12 mouse cellular contexts compared by ENCODE assay signal in genomic region chr4:97439288-97440029, GRCm38 (mm10).
DNase-seq lines count a peak whose midpoint lies in the region; ATAC-seq and TF ChIP-seq lines count a peak whose summit lies in the region.
"Had no signal": no experiment of that assay in that cellular context is flagged by ENCODE, and none has a peak within 500 bp of the region (broad histone marks: within the 10 kb centered on the region; RNA-seq: fewer than 3 reads in every experiment).

No protein-coding gene starts in this region.

- H3K9me3 ChIP-seq in forebrain, embryonic 14.5 days (replicated peaks; ENCODE audit: control insufficient read depth, low read length), result no peaks in the 10 kb centered on the region
- H3K9me3 ChIP-seq in forebrain, embryonic 10.5 days, result no peaks in the 10 kb centered on the region
- H3K9me3 ChIP-seq: midbrain, embryonic 12.5 days had no signal

- H3K9ac ChIP-seq in forebrain, embryonic 14.5 days (ENCODE audit: low read length), result no peak overlapping the region
- H3K9ac ChIP-seq: midbrain, embryonic 12.5 days had no signal

- H3K4me3 ChIP-seq in forebrain, embryonic 14.5 days (ENCODE audit: low read depth, low read length), result no peak overlapping the region
- no peak overlapping the region for H3K4me3 ChIP-seq in forebrain, embryonic 10.5 days
- no peak overlapping the region for H3K4me3 ChIP-seq in layer of hippocampus, adult 2 months
- H3K4me3 ChIP-seq: midbrain, embryonic 12.5 days had no signal

- H3K36me3 ChIP-seq in forebrain, embryonic 14.5 days (ENCODE audit: control insufficient read depth, insufficient read depth, low read length), result no peaks in the 10 kb centered on the region
- H3K36me3 ChIP-seq in forebrain, embryonic 10.5 days (replicated peaks), result no peaks in the 10 kb centered on the region
- H3K36me3 ChIP-seq: midbrain, embryonic 12.5 days had no signal

- peaks cover 6% of the 10 kb centered on the region for H3K4me1 ChIP-seq in forebrain, embryonic 14.5 days (ENCODE audit: control insufficient read depth, insufficient read depth, low read length)
- no peaks in the 10 kb centered on the region for H3K4me1 ChIP-seq in forebrain, embryonic 10.5 days
- H3K4me1 ChIP-seq: midbrain, embryonic 12.5 days had no signal

- no peaks in the 10 kb centered on the region for H3K27me3 ChIP-seq in forebrain, embryonic 14.5 days (replicated peaks; ENCODE audit: control insufficient read depth, insufficient read depth, low read length)
- no peaks in the 10 kb centered on the region for H3K27me3 ChIP-seq in forebrain, embryonic 10.5 days (ENCODE audit: poor library complexity, severe bottlenecking)
- H3K27me3 ChIP-seq: midbrain, embryonic 12.5 days had no signal

- peak; percentile 65 for DNase-seq in forebrain, embryonic 14.5 days (ENCODE audit: low spot score)
- no peak for DNase-seq in forebrain, embryonic 10.5 days (ENCODE audit: extremely low spot score, low spot score)
- DNase-seq in lung, postnatal 10 days, result peak; percentile 2
- no peak for DNase-seq in lung, postnatal 14 days
- peak; percentile 1 to 31 for DNase-seq in adrenal gland, postnatal 36 days
- DNase-seq in cerebellum, postnatal 36 days, result peak; percentile 39 to 45
- no peak for DNase-seq in layer of hippocampus, adult 2 months (ENCODE audit: low spot score in 2 of 2)
- DNase-seq: B cell, adult 2 months; right cerebral cortex, postnatal 25 days had no signal

- H3K27ac ChIP-seq in forebrain, embryonic 14.5 days (ENCODE audit: low read depth, low read length), result no peak overlapping the region
- H3K27ac ChIP-seq in forebrain, embryonic 10.5 days, result no peak overlapping the region
- no peak overlapping the region for H3K27ac ChIP-seq in layer of hippocampus, adult 2 months
- H3K27ac ChIP-seq: kidney, postnatal 0 days; midbrain, embryonic 12.5 days had no signal

- no peak for TF ChIP-seq CTCF in layer of hippocampus, adult 2 months (conservative IDR thresholded peaks at IDR 0.05)

- H3K4me2 ChIP-seq in forebrain, embryonic 14.5 days (ENCODE audit: low read length), result no peak overlapping the region
- H3K4me2 ChIP-seq: midbrain, embryonic 12.5 days had no signal

- 50% methylated on average over 5 of the region's 5 CpGs for WGBS in forebrain, embryonic 14.5 days
- WGBS in forebrain, embryonic 10.5 days, result 83% methylated on average over 5 of the region's 5 CpGs

- peak; percentile 55; the same call in 1 of the 2 replicates for ATAC-seq in forebrain, embryonic 14.5 days
- ATAC-seq in frontal cortex, adult (ENCODE audit: low TSS enrichment), result no peak

Comparison
In these comparisons a context has a peak if more than half of its experiments do, and no peak if none do; other contexts are left out.
1. DNase-seq: peak in forebrain, embryonic 14.5 days (single experiment), lung, postnatal 10 days (single experiment), adrenal gland, postnatal 36 days (2 of 2) and cerebellum, postnatal 36 days (2 of 2); none in forebrain, embryonic 10.5 days (single experiment), lung, postnatal 14 days (single experiment) and layer of hippocampus, adult 2 months (0 of 2).